Mouse (Mus musculus) T-helper 17 cell (primary cell): ENCODE data around the gene Pds5a.

Experiments
- in situ Hi-C, 2 experiments: fragments of 300-600 bp; cut with MboI, MseI; formaldehyde crosslinking; loops; 1 replicate in 1 of 2; 2 replicates in 1 of 2; pipeline ENCODE4 v1.15.1; 2025; ENCODE audit warnings: high pct_unique_total_duplicates in 2 of 2

The Pds5a gene

DNA sequence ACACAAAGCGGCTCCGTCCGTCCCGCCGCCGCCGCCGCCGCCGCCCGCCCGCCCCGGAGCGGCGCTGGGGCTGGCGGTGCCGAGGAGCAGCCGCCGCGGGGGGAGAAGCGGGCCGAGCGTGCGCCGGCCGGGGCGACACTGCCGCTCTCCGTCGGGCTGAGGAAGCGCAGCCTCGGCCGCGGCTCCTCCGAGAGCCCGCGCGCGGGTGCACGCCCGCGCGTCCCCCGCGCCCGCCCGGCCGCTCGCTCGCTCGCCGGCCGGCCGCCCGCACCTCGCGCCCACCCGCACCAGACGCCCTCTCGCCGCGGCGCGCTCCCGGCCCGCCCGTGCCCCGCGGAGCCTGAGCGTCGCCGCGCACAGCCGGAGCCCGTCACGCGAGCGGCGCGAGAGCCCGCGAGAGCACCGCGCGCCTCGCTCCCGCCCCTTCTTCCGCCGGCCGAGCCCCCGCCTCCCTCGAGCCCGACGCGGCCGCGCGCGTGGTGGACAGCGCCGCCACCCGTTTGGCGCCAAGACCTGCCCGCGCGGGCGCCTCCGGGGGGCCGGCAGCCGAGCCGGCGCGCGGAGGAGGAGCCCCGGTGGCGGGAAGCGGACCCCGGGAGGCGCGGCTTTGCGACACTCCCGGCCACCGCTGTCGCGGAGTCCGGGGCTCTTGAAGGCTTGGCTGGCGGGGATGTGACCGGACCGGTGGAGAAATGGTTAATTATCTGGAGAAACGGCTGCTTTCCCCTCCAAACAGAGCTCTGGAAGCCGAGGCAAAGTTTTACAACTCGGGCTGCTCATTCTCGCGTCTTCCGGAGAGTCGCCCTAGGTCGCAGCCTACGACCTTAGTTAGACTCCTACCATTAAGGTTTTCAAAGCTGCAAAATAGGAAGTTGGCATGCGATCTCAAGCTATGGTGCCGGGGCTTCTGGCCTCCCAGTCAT is at the start of gene Pds5a:
Gene Pds5a, minus strand, starts transcription at position 438 of the 923 bp plus-strand sequence.
- in situ Hi-C loops = no loop called here

DNA sequence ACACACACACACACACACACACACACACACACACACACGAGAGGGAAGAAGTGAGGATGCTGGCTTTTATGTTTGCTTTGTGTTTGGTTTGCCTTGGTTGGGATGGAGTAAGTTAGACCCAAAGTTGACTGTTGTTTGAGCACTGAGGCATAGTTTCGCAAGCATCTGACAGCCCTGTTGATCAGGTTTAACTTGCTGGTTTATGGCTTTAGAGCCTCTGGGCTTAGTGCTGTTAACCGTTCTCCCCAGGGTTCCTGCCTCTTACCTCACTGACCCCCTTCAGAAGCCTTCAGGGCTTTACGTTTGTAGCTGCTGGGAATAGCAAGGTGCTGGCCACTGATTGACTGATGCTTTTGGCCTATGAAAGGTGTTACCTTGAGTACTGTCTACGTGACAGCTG is 48.8 kb upstream of the Pds5a start:
- in situ Hi-C loops = no loop called here

DNA sequence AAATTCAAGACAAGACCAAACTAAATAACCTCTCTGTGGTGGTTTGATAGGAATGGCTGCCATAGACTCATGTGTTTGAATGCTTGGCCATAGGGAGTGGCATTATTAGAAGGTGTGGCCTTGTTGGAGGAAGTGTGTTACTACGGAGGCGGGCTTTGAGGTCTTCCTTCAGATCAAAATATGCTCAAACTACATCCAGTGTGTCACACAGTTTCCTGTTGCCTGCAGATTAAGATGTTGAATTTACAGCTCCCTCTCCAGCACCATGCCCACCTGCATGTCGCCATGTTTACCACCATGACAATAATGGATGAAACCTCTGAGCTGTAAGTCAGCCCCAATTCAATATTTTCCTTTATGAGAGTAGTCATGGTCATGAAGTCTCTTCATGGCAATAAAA is 41.3 kb upstream of the Pds5a start:
- in situ Hi-C loops = loop anchor here in 1 of 2 experiments (10.0 kb wide), 1 partner anchor 1565 kb away; the partner anchor contains the start of gene Slc30a9

DNA sequence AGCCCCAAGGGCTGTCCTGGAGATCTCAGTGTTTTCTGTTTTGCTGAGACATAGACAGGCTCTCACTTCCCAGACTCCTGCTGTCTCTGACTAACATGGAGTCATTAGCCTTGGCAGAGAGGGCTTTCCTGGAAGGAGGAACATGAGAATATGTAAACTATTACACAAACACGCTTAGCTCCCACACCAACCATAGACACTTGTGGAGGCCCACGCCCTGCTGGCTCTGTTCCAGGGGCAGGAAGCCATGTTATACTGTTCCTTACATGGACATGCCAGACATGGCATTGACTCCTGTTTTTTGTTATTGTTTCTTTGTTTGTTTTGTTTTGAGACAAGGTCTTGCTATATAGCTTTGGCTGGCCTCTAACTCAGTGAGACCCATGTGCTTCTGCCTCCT is 37.5 kb upstream of the Pds5a start:
- in situ Hi-C loops = loop anchor here in 1 of 2 experiments (10.0 kb wide), 1 partner anchor 1569 kb away; the partner anchor contains the start of gene Slc30a9

DNA sequence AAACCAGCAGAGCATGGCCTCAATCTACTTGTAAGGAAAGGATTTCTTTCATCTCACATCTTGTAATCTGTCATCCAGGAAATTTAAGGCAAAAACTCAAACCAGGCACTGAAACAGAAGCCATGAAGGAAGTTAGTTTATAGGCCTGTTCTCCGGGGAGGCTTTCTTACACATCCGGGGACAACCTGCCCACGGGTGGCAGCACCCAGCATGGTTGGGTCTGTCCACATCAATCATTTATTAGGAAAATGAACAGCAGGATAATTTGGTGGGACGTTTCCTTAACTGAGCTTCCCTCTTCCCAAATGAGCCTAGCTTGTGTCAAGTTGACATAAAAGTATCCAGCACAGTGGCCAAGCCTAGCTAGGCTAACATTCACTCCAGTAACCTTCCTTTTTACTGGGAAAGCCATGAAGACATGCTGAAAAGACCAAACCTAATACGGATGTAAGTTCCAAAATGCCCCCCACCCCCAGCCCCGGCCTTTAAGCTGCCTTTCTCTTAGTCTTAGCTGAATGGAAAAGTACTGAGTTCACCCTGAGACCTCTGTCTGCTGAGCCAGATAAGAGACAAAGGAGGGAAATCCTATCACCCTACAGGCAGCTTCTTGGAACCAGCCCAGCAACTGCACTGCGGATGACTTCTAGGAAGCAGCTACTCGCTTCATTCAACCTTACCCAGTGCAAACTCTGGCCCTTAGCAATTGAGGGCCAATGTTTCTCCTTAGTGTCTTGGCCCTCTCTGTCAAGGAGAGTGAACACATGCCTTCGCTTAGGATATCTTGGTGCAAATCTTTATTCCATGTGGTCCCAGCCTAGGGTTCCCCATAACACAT is 33.3 kb upstream of the Pds5a start:
- in situ Hi-C loops = loop anchor here in 1 of 2 experiments (10.0 kb wide), 1 partner anchor 1573 kb away; the partner anchor contains the start of gene Slc30a9

DNA sequence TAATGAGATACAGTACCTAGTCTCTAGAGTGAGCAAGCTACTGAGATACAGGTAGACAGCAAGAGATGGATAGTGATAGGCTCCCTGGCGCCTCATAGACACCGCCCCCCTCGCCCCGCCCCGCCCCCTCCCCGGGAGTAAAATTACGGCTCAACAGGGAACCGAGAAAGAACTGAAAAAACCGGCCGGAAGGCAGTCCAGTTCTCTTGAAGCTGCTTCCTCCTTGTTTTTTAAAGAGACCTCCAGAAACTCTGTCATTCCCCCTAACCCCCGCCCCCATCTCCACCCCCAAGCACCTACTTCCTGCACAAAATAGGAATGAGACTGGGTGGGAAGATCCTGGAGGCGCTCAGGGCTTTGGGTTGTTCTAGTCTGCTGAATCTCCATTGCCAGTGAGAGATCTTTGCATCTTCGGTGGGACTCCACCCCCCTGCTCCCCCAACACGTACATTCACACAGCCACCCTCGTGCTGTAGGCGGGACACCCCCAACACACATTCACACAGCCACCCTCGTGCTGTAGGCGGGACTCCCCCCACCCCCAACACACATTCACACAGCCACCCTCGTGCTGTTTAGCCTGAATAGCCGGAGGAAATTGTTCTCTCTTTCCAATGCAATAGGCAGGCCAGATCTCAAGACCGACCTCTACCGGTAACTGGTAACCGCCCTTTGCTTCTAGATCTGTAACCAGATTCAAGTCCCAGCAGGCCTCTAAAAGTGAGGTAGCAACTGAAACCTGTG is 26.4 kb upstream of the Pds5a start:
- in situ Hi-C loops = loop anchor here in 1 of 2 experiments (25.0 kb wide), 1 partner anchor 1888 kb away; the partner anchor contains the start of gene Shisa3

DNA sequence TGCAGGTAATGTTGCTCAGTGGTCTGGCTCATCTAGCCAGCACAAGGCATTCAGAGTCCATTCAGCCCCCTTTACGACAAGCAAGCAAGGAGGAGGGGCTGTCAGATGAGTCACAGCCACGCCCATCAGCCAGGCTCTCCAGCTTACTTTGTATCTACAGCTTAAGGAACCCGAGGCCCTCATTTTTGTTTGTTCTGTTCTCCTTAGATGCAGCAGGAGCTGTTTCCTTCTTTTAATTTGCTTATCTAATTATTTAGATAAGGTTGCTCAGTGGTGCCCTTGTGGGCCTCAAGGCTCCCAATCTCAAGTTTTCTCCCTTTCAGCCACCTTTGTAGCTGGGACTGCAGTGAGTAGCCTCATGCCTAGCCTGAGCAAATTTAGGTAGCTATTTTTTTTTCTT is 20.3 kb upstream of the Pds5a start:
- in situ Hi-C loops = loop anchor here in 1 of 2 experiments (25.0 kb wide), 1 partner anchor 1894 kb away; the partner anchor contains the start of gene Shisa3

DNA sequence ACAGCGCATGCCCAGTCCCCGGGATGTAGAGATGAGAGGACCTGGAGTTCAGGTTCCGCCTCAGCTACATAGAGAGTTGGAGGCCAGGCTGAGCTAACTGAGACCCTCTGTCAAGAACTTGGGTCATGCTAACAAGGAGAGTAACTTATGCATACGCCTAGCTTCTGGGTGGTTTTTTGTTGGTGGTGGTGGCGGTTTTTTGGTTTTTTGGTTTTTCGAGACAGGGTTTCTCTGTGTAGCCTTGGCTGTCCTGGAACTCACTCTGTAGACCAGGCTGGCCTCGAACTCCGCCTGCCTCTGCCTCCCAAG is 19.8 kb upstream of the Pds5a start:
- in situ Hi-C loops = loop anchor here in 1 of 2 experiments (25.0 kb wide), 1 partner anchor 1894 kb away; the partner anchor contains the start of gene Shisa3

DNA sequence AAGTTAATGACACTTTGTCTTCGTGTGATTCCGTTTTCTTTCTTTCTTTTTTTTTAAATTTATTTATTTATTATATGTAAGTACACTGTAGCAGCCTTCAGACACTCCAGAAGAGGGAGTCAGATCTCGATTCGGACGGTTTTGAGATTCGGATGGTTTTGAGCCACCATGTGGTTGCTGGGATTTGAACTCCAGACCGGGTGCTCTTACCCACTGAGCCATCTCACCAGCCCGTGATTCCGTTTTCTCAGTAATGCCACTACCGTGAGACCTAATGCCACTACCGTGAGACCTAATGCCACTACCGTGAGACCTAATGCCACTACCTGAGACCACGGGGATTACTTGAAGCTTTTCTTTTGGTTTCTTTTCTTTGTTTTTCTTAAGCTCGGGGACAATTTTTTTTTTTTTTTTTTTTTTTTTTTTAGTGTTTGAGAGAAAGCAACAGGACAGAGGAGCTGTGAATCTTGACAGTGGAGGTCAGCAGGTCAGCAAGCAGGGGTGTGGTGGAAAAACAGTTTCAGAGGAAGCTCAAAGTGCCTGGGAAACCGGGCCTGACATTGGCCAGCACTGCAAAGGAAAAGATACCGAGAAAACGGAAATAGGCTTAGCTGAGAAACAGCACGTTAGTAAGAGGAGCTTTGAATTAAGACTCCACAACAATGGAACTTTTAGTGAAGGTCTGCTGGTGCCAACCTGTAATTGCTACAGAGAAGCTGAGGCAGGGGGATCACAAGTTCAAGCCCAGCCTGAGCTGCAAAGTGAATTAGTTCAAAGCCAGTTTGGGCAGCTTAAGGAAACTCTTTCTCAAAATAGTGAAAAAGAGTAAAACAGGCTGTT is 19.2 kb upstream of the Pds5a start:
- in situ Hi-C loops = loop anchor here in 1 of 2 experiments (25.0 kb wide), 1 partner anchor 1895 kb away; the partner anchor contains the start of gene Shisa3

DNA sequence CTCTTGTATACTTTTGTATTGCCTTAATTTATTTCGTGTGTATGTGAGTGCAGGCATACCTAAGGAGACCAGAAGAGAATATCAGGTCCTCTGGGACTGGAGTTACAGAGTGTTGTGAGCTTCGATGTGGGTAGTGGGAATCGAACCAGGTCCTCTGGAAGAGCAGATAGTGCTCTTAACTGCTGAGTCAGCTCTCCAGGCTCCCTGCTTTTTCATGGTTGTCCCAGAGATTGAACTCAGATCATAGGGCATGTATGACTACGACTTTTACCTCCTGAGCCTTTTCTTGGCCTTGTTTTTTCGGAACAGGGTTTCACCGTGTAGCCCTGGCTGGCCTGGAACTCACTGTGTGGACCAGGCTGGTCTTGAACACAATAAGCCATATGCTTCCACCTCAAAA is 17.0 kb upstream of the Pds5a start:
- in situ Hi-C loops = loop anchor here in 1 of 2 experiments (25.0 kb wide), 1 partner anchor 1897 kb away; the partner anchor contains the start of gene Shisa3

DNA sequence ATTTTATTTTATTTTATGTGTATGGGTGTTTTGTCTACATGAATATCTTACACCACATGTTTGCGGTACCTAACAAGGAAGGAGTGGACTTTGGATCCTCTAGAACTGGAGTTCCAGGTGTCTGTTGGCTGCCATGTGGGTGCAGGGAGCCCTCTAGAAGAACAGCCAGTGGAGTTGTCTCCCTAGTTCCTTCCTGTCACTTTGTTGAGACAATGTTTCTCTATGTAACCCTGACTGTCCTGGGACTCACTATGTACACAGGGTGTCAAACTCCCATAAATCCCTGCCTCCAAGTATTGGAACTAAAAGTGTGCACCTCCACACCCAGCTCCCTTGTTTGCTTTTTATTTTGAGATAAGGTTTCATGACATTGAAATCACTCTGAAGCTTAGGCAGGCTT is 13.4 kb upstream of the Pds5a start:
- in situ Hi-C loops = loop anchor here in 1 of 2 experiments (25.0 kb wide), 1 partner anchor 1901 kb away; the partner anchor contains the start of gene Shisa3

DNA sequence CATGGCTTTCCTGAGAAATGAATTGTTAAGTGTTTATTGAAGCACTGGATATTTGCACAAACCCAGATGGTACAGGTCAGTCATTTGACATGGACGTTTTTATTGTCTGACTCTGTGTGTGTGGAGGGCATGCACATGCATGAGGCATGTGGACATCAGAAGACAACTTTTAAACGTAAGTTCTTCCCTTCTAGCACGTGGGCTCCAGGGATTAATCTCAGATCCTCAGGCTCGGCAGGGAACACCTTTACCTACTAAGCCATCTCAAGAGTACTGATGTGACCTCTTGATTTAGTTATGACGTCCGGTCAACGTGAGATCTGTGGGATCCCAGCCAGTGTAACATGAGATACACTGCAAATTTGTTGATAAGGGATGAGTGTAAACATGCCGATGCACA is 12.2 kb upstream of the Pds5a start:
- in situ Hi-C loops = loop anchor here in 1 of 2 experiments (25.0 kb wide), 1 partner anchor 1902 kb away; the partner anchor contains the start of gene Shisa3

DNA sequence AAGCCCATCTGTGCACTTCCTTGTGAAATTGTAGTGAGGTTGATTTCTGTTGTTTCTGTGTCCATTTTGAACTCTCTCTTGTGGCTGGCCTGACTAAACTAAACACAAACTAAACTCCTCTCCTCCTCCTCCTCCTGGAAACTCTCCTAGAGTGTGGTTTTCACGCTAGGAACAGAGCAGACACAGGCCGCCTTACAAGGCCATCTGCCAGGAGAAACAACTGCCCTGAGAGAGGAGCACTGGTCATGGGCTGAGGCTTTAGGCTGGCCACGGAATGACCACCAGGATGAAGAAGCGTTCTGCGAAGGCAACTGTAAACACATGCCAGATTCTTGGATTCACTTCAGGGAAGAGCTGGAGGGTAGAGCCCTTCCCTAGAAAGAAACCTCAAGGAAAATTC is 8.9 kb upstream of the Pds5a start:
- in situ Hi-C loops = loop anchor here in 1 of 2 experiments (25.0 kb wide), 1 partner anchor 1905 kb away; the partner anchor contains the start of gene Shisa3

DNA sequence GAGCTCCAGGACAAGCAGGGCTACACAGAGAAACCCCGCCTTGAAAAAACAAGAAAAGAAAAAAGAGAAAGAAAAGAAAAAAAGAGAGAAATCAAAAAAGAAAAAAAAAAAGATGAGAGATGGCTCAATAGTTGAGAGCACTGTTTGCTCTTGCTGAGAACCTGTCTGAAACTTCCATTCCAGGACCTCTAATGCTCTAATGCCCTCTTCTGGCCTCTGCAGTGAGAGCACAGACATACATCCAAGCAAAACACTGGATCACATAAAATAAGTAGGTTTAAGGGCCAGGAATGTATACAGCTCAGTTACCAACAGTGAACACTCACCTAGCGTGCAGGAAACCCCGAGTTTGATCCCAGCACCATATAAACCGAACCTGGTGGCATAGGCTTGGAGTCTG is 8.1 kb upstream of the Pds5a start:
- in situ Hi-C loops = loop anchor here in 1 of 2 experiments (25.0 kb wide), 1 partner anchor 1906 kb away; the partner anchor contains the start of gene Shisa3

DNA sequence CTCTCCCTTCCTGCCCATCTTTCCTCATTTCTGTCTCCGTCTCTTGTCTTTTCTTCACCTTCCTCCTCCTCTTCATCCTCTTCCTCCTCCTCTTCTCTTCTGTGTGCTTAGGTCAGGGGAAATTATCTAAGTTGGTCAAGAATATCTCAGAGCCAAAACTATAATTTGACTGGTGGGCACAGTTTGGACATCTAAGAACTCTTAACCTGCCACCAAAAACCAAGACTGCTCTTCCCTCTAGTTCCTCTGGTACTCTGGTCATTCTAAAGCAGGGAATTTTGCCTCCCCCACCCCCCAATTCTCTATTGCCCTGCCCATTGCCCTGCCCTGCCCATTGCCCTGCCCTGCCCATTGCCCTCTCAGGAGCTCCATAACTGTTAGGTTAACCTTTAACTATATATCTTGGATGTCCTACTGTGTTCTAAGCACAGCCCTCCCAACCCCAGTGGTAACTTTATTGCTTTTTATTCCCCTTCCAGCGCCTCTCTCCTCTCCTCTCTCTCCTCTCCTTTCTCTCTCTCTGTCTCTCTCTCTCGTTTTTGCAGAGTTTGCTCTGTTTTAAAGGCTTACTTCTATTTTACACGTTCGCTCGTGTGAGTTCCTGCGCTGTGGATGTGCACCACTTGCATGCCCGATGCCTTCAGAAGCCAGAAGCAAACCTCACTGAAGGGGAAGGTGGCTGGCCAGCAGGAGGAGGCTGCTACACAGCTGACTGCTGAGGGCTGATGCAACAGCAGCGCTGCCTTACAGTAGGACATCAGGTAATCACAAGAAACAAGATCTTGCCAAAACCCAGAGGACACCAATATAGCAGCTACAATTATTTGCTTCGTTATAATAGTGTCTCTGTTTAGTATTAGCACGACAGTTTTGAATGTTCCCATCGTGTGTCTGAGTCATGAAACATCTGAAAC is 6.9 kb upstream of the Pds5a start:
- in situ Hi-C loops = loop anchor here in 1 of 2 experiments (5.0 to 25.0 kb wide), 2 partner anchors 87 to 1907 kb away; partner anchors contain the start of gene Shisa3

DNA sequence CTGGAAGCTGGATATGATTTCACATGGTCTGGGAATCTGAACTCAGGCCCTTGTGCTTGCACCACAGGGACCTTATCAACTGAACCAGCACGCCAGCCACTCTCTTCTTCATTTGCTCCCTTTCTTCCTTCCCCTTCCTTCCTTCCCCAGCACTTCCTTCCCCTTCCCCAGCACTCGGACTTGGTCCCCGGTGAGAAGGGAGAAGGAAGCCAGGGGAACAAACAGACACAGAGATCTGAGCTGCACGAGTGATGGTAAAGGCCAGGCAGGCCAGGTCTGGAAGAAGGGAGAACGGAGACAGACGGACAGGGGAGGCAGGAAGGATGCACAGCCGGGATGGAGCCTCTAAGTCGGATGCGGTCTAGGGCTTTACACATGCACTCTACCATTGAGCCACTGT is 5.2 kb upstream of the Pds5a start:
- in situ Hi-C loops = loop anchor here in 1 of 2 experiments (5.0 to 25.0 kb wide), 2 partner anchors 89 to 1909 kb away; partner anchors contain the start of gene Shisa3

DNA sequence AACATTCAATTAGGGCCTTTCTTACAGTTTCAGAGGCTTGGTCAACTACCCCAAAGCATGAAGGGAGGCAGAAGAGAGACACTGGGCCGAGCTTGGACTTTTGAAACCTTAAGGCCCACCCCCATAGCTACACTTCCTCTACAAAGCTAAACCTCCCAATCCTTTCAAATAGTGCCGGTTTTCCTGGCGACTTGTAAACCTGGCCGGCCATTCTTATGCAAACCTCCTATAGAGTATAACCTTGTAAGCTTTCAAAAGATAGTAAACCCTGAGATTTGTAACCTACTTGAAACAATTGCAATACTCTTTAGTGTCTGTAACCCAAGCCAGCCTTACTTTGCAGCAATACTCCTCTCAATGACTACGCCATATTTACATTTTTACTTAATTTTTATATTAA is 2.0 kb upstream of the Pds5a start:
- in situ Hi-C loops = loop anchor here in 1 of 2 experiments (5.0 to 25.0 kb wide), 2 partner anchors 92 to 1912 kb away; partner anchors contain the start of gene Shisa3

DNA sequence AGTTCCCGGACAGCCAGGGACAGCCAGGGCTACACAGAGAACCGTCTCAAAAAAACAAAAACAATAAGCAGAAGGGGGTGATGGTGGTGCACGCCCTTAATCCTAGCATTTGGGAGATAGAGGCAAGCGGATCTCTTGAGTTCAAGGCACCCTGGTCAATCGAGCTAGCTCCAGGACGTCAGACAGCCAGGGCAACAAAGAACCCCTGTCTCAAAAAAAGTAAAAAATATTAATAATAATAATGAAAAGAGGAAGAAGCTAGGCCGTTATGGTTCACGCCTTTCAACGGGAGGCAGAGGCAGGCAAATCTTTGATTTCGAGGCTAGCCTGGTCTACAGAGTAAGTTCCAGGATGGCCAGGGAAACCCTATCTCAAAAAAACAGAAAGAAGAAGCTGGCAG is 1.1 kb upstream of the Pds5a start:
- in situ Hi-C loops = no loop called here
